24 mouse cellular contexts compared by ENCODE assay signal in genomic region chr5:35949061-35949460, GRCm38 (mm10). TPM values are rescaled to one million over a fixed set of nuclear protein-coding genes. Genes with fewer than 3 reads are reported as not detected.
DNase-seq lines count a peak whose midpoint lies in the region; TF ChIP-seq lines count a peak whose summit lies in the region.
"Had no signal": no experiment of that assay in that cellular context is flagged by ENCODE, and none has a peak within 500 bp of the region (broad histone marks: within the 10 kb centered on the region; RNA-seq: fewer than 3 reads in every experiment).

No protein-coding gene starts in this region.

- peak overlapping the region; percentile 77; the same call in 1 of the 2 replicates for H3K27ac ChIP-seq in gastrocnemius, adult 2 months
- peak overlapping the region; percentile 76; the same call in 1 of the 2 replicates for H3K27ac ChIP-seq in ES-Bruce4 (ENCODE audit: insufficient read depth, low read length)
- H3K27ac ChIP-seq in brown adipose tissue, adult 24 weeks (replicated peaks; ENCODE audit: low read depth, low read length) = peak overlapping the region; percentile 63; the same call in 1 of the 2 replicates
- H3K27ac ChIP-seq: forebrain, embryonic 10.5 days; forebrain, embryonic 13.5 days; hindbrain, embryonic 10.5 days; hindbrain, embryonic 13.5 days; intestine, embryonic 15.5 days had no signal

- H3K4me1 ChIP-seq in ES-Bruce4 (ENCODE audit: control insufficient read depth, insufficient read depth, low read length) = peaks cover 3% of the 10 kb centered on the region
- H3K4me1 ChIP-seq in brown adipose tissue, adult 24 weeks (ENCODE audit: control insufficient read depth, insufficient read depth, insufficient read length, low read length) = peaks cover 11% of the 10 kb centered on the region

- TF ChIP-seq CTCF in gastrocnemius, adult 2 months (IDR thresholded peaks at IDR 0.05) = no peak
- no peak for TF ChIP-seq CTCF in ES-Bruce4 (IDR thresholded peaks at IDR 0.05; ENCODE audit: low read depth, low read length)

- no peaks in the 10 kb centered on the region for H3K9me3 ChIP-seq in ES-Bruce4 (replicated peaks; ENCODE audit: control insufficient read depth, insufficient read depth, low read length, poor library complexity, severe bottlenecking)
- H3K9me3 ChIP-seq: forebrain, embryonic 10.5 days; forebrain, embryonic 13.5 days; G1E; heart, embryonic 12.5 days; heart, embryonic 15.5 days; hindbrain, embryonic 10.5 days; hindbrain, embryonic 13.5 days; intestine, embryonic 15.5 days had no signal

- DNase-seq in gastrocnemius, adult 2 months = no peak
- DNase-seq in gastrocnemius, postnatal 36 days = no peak
- DNase-seq in kidney, postnatal 14 days = no peak
- no peak for DNase-seq in cerebellum, adult 9-10 months
- no peak for DNase-seq in right cerebral cortex, adult 2 months (ENCODE audit: low spot score in 2 of 2)
- DNase-seq: cerebellum, adult 11-12 months; cerebellum, postnatal 10 days; cerebellum, postnatal 36 days; embryo, embryonic 11 days; gastrocnemius, postnatal 14 days; heart, adult 18-20 months; heart, postnatal 10 days; heart, postnatal 36 days; kidney, adult 11 months had no signal

- no peak overlapping the region for H3K4me3 ChIP-seq in gastrocnemius, adult 2 months
- no peak overlapping the region for H3K4me3 ChIP-seq in ES-Bruce4 (ENCODE audit: low read depth, low read length)
- H3K4me3 ChIP-seq in brown adipose tissue, adult 24 weeks (ENCODE audit: insufficient read depth, low read depth, low read length) = no peak overlapping the region
- H3K4me3 ChIP-seq: forebrain, embryonic 10.5 days; forebrain, embryonic 13.5 days; heart, embryonic 12.5 days; heart, embryonic 15.5 days; hindbrain, embryonic 10.5 days; hindbrain, embryonic 13.5 days; intestine, embryonic 15.5 days had no signal

- no peaks in the 10 kb centered on the region for H3K36me3 ChIP-seq in ES-Bruce4 (ENCODE audit: control insufficient read depth, insufficient read depth, low read length, poor library complexity, severe bottlenecking)
- H3K36me3 ChIP-seq: G1E had no signal

- intact Hi-C loops in gastrocnemius, adult 2 months (cut with DNase I) = no loop called here
- intact Hi-C loops in gastrocnemius, postnatal 36 days (cut with DNase I) = no loop called here

- H3K9ac ChIP-seq in ES-Bruce4 (ENCODE audit: low read depth, poor library complexity, severe bottlenecking) = no peak overlapping the region
- H3K9ac ChIP-seq: forebrain, embryonic 13.5 days; heart, embryonic 15.5 days; hindbrain, embryonic 13.5 days; intestine, embryonic 15.5 days had no signal

- no peak for TF ChIP-seq EP300 in ES-Bruce4 (IDR thresholded peaks at IDR 0.05; ENCODE audit: insufficient read depth, low read depth, low read length)

- H3K27me3 ChIP-seq in ES-Bruce4 (ENCODE audit: control insufficient read depth, insufficient read depth, low read length, poor library complexity, severe bottlenecking) = no peaks in the 10 kb centered on the region
- H3K27me3 ChIP-seq: forebrain, embryonic 13.5 days; heart, embryonic 12.5 days; heart, embryonic 15.5 days; hindbrain, embryonic 13.5 days; intestine, embryonic 15.5 days had no signal

- TF ChIP-seq POLR2A in ES-Bruce4 (IDR thresholded peaks at IDR 0.05; ENCODE audit: insufficient read depth, low read length) = no peak

RNA-seq across cellular contexts. Expression of gene Afap1, which starts 55.9 kb away (rescaled TPM):
- total RNA-seq in gastrocnemius, adult 2 months (2021) = 1 to 10 TPM; 7.4 to 8.3 TPM
- 1 to 10 TPM; 6.3 to 6.9 TPM for total RNA-seq in gastrocnemius, postnatal 36 days (2021)
- polyA plus RNA-seq in ES-Bruce4 (2011; ENCODE audit: insufficient read depth, insufficient read length, low read depth, missing spikeins) = 31.7 and 33.8 TPM in 2 replicates
- 19.0 and 19.3 TPM in 2 replicates for polyA plus RNA-seq in brown adipose tissue, adult 24 weeks (2012; ENCODE audit: insufficient read depth, insufficient read length, missing spikeins)
- polyA plus RNA-seq: G1E had no signal
